Mouse (Mus musculus): ENCODE results near the gene Tor4a. TPM values are rescaled to one million over a fixed set of nuclear protein-coding genes. Genes with fewer than 3 reads are reported as not detected.
A peak's percentile ranks its signal among the peaks of the same experiment; 100 is the strongest.

Tor4a gene
- polyA plus RNA-seq, 1 experiment from 2014 or later: 1.6 TPM

DNA sequence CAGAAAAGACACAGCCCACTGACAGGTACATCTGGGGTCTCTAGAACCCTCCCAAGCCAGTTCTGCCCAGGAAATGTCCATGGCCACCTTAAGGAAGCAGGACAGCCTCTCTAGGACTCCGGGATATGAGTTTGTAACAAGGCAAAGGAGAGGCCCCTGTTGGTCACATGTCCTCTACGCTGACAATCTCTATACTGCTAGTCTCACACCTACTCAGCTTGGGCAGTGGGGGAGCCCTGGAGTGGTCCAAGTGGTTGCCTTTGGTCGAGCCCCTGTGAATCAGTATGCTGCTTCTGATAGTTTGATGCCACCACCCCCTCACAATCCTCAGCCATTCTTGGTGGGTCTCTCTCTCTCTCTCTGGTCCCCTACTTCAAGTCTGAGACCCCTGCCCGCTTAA lies 29.2 kb downstream of the Tor4a start:
- peak overlapping the region; percentile 59 for H3K9ac ChIP-seq (replicated peaks)
- H3K9me3 ChIP-seq: no peaks in the 10 kb centered on the region
- no peaks in the 10 kb centered on the region for H3K36me3 ChIP-seq
- H3K27ac ChIP-seq (replicated peaks): peak overlapping the region; percentile 87
- H3K4me3 ChIP-seq: peak overlapping the region; percentile 45
- H3K4me2 ChIP-seq (replicated peaks): peak overlapping the region; percentile 74
- ATAC-seq (ENCODE audit: low FRiP score, low read depth): no peak; the same call in 1 of the 2 replicates
- H3K27me3 ChIP-seq: peaks cover 8% of the 10 kb centered on the region
- WGBS: 13% methylated on average over 4 of the region's 4 CpGs
- peaks cover 56% of the 10 kb centered on the region for H3K4me1 ChIP-seq

DNA sequence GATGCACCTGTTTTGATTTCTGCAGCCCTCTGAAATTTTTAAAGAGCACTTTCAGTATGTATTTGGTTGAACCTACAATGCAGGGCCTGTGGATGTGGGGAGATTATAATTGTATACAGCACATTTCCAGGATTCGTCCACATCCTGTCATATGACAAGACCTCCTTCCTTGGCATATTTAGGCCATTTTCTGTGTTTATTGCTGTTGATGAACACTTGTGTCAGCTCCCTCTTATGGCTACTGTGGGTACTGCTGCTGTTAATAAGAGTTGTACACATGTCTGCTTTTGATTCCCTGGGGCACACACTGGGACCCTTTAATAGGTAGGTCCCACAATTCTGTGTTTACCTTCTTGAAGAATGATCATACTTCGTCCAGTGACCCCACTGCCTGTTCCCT lies 39.0 kb downstream of the Tor4a start:
- H3K9ac ChIP-seq (replicated peaks): no peak overlapping the region
- H3K27me3 ChIP-seq: 0 out of 2 replicates have a peak, but pooled peaks cover 8% of the 10 kb centered on the region
- no peak overlapping the region for H3K27ac ChIP-seq (replicated peaks)
- WGBS: 52% methylated on average over 2 of the region's 2 CpGs
- ATAC-seq (ENCODE audit: low FRiP score, low read depth): no peak
- no peaks in the 10 kb centered on the region for H3K9me3 ChIP-seq
- H3K36me3 ChIP-seq: no peaks in the 10 kb centered on the region
- no peaks in the 10 kb centered on the region for H3K4me1 ChIP-seq
- H3K4me2 ChIP-seq (replicated peaks): no peak overlapping the region
- H3K4me3 ChIP-seq: no peak overlapping the region

GRCm38 (mm10) chr2:25156990-25157389 lies 39.7 kb downstream of the Tor4a start:
- WGBS: 43% methylated on average over 2 of the region's 2 CpGs

GRCm38 (mm10) chr2:25156177-25156576 lies 40.5 kb downstream of the Tor4a start:
- ATAC-seq (ENCODE audit: low FRiP score, low read depth): no peak
- Histone ChIP-seq H3K4me2 (replicated peaks) (no peak overlapping the region), H3K36me3 (no peaks in the 10 kb centered on the region), H3K9me3 (no peaks in the 10 kb centered on the region), H3K27ac (replicated peaks) (no peak overlapping the region), H3K9ac (replicated peaks) (no peak overlapping the region), H3K4me3 (no peak overlapping the region), H3K27me3 (no peaks in the 10 kb centered on the region), H3K4me1 (no peaks in the 10 kb centered on the region)
- 84% methylated on average over 3 of the region's 3 CpGs for WGBS

More at GRCm38 (mm10) chr2:25156990-25157389, 39.7 kb downstream of the Tor4a start:
- Histone ChIP-seq H3K36me3 (no peaks in the 10 kb centered on the region), H3K9ac (replicated peaks) (no peak overlapping the region), H3K27ac (replicated peaks) (no peak overlapping the region), H3K27me3 (0 out of 2 replicates have a peak, but pooled peaks cover 1% of the 10 kb centered on the region), H3K4me1 (no peaks in the 10 kb centered on the region), H3K4me3 (no peak overlapping the region), H3K9me3 (no peaks in the 10 kb centered on the region), H3K4me2 (replicated peaks) (no peak overlapping the region)
- ATAC-seq (ENCODE audit: low FRiP score, low read depth): no peak

DNA sequence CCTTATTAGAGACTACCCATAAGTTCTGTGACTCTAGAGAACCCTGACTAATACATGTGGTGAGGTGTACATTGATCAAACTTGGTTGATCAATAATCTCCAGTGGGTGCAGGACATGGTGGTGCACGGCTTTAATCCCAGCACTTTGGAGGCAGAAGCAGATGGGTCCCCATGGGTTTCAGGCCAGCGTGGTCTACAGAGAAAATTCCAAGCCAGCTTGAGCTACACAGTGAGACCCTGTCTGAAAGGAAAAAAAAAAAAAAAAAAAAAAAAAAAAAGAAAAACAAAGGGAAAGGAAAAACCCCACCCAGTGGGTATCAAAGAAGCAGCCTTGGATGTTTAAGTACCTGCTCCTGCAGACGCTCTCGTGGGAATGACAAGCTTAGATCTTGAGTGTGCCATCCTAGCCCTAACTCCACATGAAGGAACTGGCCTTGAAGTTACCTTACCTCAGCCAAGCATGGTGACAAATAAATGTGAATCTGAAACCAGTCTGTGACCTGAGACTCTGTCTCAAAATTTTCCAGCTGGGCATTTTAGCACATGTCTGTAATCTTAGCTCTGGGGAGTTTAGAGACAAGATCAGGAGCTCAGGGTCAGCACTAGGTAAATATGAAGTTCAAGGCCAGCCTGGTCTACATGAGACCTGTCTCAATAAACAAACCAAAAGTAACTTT lies 45.3 kb downstream of the Tor4a start:
- H3K9ac ChIP-seq (replicated peaks): no peak overlapping the region
- H3K27ac ChIP-seq (replicated peaks): no peak overlapping the region
- H3K36me3 ChIP-seq: no peaks in the 10 kb centered on the region
- no peak overlapping the region for H3K4me3 ChIP-seq
- 73% methylated on average over 4 of the region's 4 CpGs for WGBS
- no peaks in the 10 kb centered on the region for H3K9me3 ChIP-seq
- no peak overlapping the region for H3K4me2 ChIP-seq (replicated peaks)
- H3K27me3 ChIP-seq: 0 out of 2 replicates have a peak, but pooled peaks cover 5% of the 10 kb centered on the region
- H3K4me1 ChIP-seq: no peaks in the 10 kb centered on the region
- no peak for ATAC-seq (ENCODE audit: low FRiP score, low read depth)

- H3K9ac ChIP-seq (replicated peaks): no peak overlapping the region
- 0 out of 2 replicates have a peak, but pooled peaks cover 5% of the 10 kb centered on the region for H3K27me3 ChIP-seq
- ATAC-seq (ENCODE audit: low FRiP score, low read depth): no peak
- no peaks in the 10 kb centered on the region for H3K4me1 ChIP-seq
- no peaks in the 10 kb centered on the region for H3K36me3 ChIP-seq
- no peaks in the 10 kb centered on the region for H3K9me3 ChIP-seq
- H3K27ac ChIP-seq (replicated peaks): no peak overlapping the region
- H3K4me3 ChIP-seq: no peak overlapping the region
- WGBS: 70% methylated on average over 2 of the region's 2 CpGs
- H3K4me2 ChIP-seq (replicated peaks): no peak overlapping the region
Observed at GRCm38 (mm10) chr2:25149643-25150042, 47.0 kb downstream of the Tor4a start.

- Histone ChIP-seq H3K4me2 (replicated peaks) (no peak overlapping the region), H3K27me3 (0 out of 2 replicates have a peak, but pooled peaks cover 5% of the 10 kb centered on the region), H3K9ac (replicated peaks) (no peak overlapping the region), H3K9me3 (no peaks in the 10 kb centered on the region), H3K36me3 (no peaks in the 10 kb centered on the region), H3K4me1 (no peaks in the 10 kb centered on the region), H3K27ac (replicated peaks) (no peak overlapping the region), H3K4me3 (no peak overlapping the region)
- ATAC-seq (ENCODE audit: low FRiP score, low read depth): no peak
- WGBS: 80% methylated on average over 5 of the region's 5 CpGs
Observed at GRCm38 (mm10) chr2:25147892-25148291, 48.8 kb downstream of the Tor4a start.

- Histone ChIP-seq H3K36me3 (no peaks in the 10 kb centered on the region), H3K9me3 (no peaks in the 10 kb centered on the region), H3K4me1 (no peaks in the 10 kb centered on the region), H3K9ac (replicated peaks) (no peak overlapping the region), H3K4me2 (replicated peaks) (no peak overlapping the region), H3K27ac (replicated peaks) (no peak overlapping the region), H3K4me3 (no peak overlapping the region), H3K27me3 (0 out of 2 replicates have a peak, but pooled peaks cover 5% of the 10 kb centered on the region)
- 86% methylated on average over 5 of the region's 5 CpGs for WGBS
- ATAC-seq (ENCODE audit: low FRiP score, low read depth): no peak
Observed at GRCm38 (mm10) chr2:25147398-25147797, 49.3 kb downstream of the Tor4a start.

DNA sequence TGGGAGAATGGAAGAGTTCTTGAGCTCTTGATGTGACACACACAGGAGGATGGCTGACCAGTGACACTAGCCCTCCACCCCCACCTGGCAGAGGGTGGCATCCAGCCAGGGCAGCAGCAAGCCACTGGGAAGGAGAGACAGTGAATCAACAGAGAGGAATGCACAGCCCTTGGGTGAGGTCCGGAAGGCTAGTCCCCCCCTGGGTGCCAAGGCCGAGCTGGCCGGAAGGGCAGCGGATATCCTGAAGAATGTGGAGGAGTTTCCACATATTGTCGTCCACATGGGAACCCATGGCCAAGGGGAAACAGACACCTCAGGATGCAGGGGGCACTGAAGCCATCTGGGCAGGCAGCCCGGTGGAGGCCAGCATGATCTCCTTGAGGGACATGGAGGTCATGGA lies 51.3 kb downstream of the Tor4a start:
- Histone ChIP-seq H3K36me3 (no peaks in the 10 kb centered on the region), H3K4me2 (replicated peaks) (no peak overlapping the region), H3K27me3 (0 out of 2 replicates have a peak, but pooled peaks cover 5% of the 10 kb centered on the region), H3K4me3 (no peak overlapping the region), H3K4me1 (no peaks in the 10 kb centered on the region), H3K27ac (replicated peaks) (no peak overlapping the region), H3K9me3 (peaks cover 4% of the 10 kb centered on the region; the same call in 1 of the 2 replicates), H3K9ac (replicated peaks) (no peak overlapping the region)
- 82% methylated on average over 6 of the region's 6 CpGs for WGBS
- no peak for ATAC-seq (ENCODE audit: low FRiP score, low read depth)

Other genes starting within 250 kb of the Tor4a start
- gene Zmynd19, start 247.1 kb downstream of the Tor4a start, polyA plus RNA-seq (2016; fragmentation: Nextera tagmentation; extraction: Ambion mirVana): 19.8 and 24.7 TPM in 2 replicates
- 29.4 and 35.7 TPM in 2 replicates for gene Dph7, start 234.5 kb downstream of the Tor4a start, polyA plus RNA-seq (2016; fragmentation: Nextera tagmentation; extraction: Ambion mirVana)
- gene Mrpl41, start 221.8 kb downstream of the Tor4a start, polyA plus RNA-seq (2016; fragmentation: Nextera tagmentation; extraction: Ambion mirVana): 140 TPM in 2 replicates
- 3.6 and 5.5 TPM in 2 replicates for gene Pnpla7, start 220.9 kb downstream of the Tor4a start, polyA plus RNA-seq (2016; fragmentation: Nextera tagmentation; extraction: Ambion mirVana)
- gene Nsmf, start 142.5 kb downstream of the Tor4a start, polyA plus RNA-seq (2016; fragmentation: Nextera tagmentation; extraction: Ambion mirVana): 102 and 104 TPM in 2 replicates
- not detected in 2 replicates for gene Entpd8, start 116.6 kb downstream of the Tor4a start, polyA plus RNA-seq (2016; fragmentation: Nextera tagmentation; extraction: Ambion mirVana)
- not detected in 2 replicates for gene Noxa1, start 101.7 kb downstream of the Tor4a start, polyA plus RNA-seq (2016; fragmentation: Nextera tagmentation; extraction: Ambion mirVana)
- gene Nrarp, start 16.1 kb downstream of the Tor4a start, polyA plus RNA-seq (2016; fragmentation: Nextera tagmentation; extraction: Ambion mirVana): 91.2 and 92.1 TPM in 2 replicates
- 118 and 123 TPM in 2 replicates for gene Nelfb, start 14.6 kb upstream of the Tor4a start, polyA plus RNA-seq (2016; fragmentation: Nextera tagmentation; extraction: Ambion mirVana)
- gene Stpg3, start 17.8 kb upstream of the Tor4a start, polyA plus RNA-seq (2016; fragmentation: Nextera tagmentation; extraction: Ambion mirVana): not detected in 2 replicates
- 0.21 and 1.6 TPM in 2 replicates for gene Fam166a, start 21.9 kb upstream of the Tor4a start, polyA plus RNA-seq (2016; fragmentation: Nextera tagmentation; extraction: Ambion mirVana)
- gene Tubb4b, start 27.8 kb upstream of the Tor4a start, polyA plus RNA-seq (2016; fragmentation: Nextera tagmentation; extraction: Ambion mirVana): 460 and 476 TPM in 2 replicates
- not detected in 2 replicates for gene Slc34a3, start 37.5 kb upstream of the Tor4a start, polyA plus RNA-seq (2016; fragmentation: Nextera tagmentation; extraction: Ambion mirVana)
- gene Rnf224, start 39.9 kb upstream of the Tor4a start, polyA plus RNA-seq (2016; fragmentation: Nextera tagmentation; extraction: Ambion mirVana): not detected in 2 replicates
- gene Rnf208, start 45.4 kb upstream of the Tor4a start, polyA plus RNA-seq (2016; fragmentation: Nextera tagmentation; extraction: Ambion mirVana): 31.9 and 35.3 TPM in 2 replicates
- not detected in 2 replicates for gene Cysrt1, start 45.6 kb upstream of the Tor4a start, polyA plus RNA-seq (2016; fragmentation: Nextera tagmentation; extraction: Ambion mirVana)
- 5.1 and 5.2 TPM in 2 replicates for gene AL732309.1, start 50.0 kb upstream of the Tor4a start, polyA plus RNA-seq (2016; fragmentation: Nextera tagmentation; extraction: Ambion mirVana)
- 20.6 and 23.6 TPM in 2 replicates for gene Tmem203, start 58.6 kb upstream of the Tor4a start, polyA plus RNA-seq (2016; fragmentation: Nextera tagmentation; extraction: Ambion mirVana)
- 10.1 and 10.2 TPM in 2 replicates for gene Tprn, start 65.7 kb upstream of the Tor4a start, polyA plus RNA-seq (2016; fragmentation: Nextera tagmentation; extraction: Ambion mirVana)
- gene Ssna1, start 75.6 kb upstream of the Tor4a start, polyA plus RNA-seq (2016; fragmentation: Nextera tagmentation; extraction: Ambion mirVana): 210 and 216 TPM in 2 replicates
- 143 and 144 TPM in 2 replicates for gene Anapc2, start 75.6 kb upstream of the Tor4a start, polyA plus RNA-seq (2016; fragmentation: Nextera tagmentation; extraction: Ambion mirVana)
- not detected in 2 replicates for gene Tmem210, start 91.3 kb upstream of the Tor4a start, polyA plus RNA-seq (2016; fragmentation: Nextera tagmentation; extraction: Ambion mirVana)
- gene Lrrc26, start 93.0 kb upstream of the Tor4a start, polyA plus RNA-seq (2016; fragmentation: Nextera tagmentation; extraction: Ambion mirVana): not detected in 2 replicates
- gene Grin1, start 122.3 kb upstream of the Tor4a start, polyA plus RNA-seq (2016; fragmentation: Nextera tagmentation; extraction: Ambion mirVana): 6.1 and 8.2 TPM in 2 replicates
- gene Man1b1, start 135.5 kb upstream of the Tor4a start, polyA plus RNA-seq (2016; fragmentation: Nextera tagmentation; extraction: Ambion mirVana): 72.2 and 72.9 TPM in 2 replicates
- 19.5 and 20.5 TPM in 2 replicates for gene Dpp7, start 159.5 kb upstream of the Tor4a start, polyA plus RNA-seq (2016; fragmentation: Nextera tagmentation; extraction: Ambion mirVana)
- 2.9 and 7.4 TPM in 2 replicates for gene Uap1l1, start 168.8 kb upstream of the Tor4a start, polyA plus RNA-seq (2016; fragmentation: Nextera tagmentation; extraction: Ambion mirVana)
- 52.1 and 52.3 TPM in 2 replicates for gene Sapcd2, start 175.4 kb upstream of the Tor4a start, polyA plus RNA-seq (2016; fragmentation: Nextera tagmentation; extraction: Ambion mirVana)
- gene Entpd2, start 199.0 kb upstream of the Tor4a start, polyA plus RNA-seq (2016; fragmentation: Nextera tagmentation; extraction: Ambion mirVana): 0.20 TPM in 2 replicates
- 216 and 221 TPM in 2 replicates for gene Npdc1, start 202.5 kb upstream of the Tor4a start, polyA plus RNA-seq (2016; fragmentation: Nextera tagmentation; extraction: Ambion mirVana)
- 0.09 TPM in 1 of 2 replicates, not detected in the other for gene Fut7, start 226.4 kb upstream of the Tor4a start, polyA plus RNA-seq (2016; fragmentation: Nextera tagmentation; extraction: Ambion mirVana)
- gene Abca2, start 231.8 kb upstream of the Tor4a start, polyA plus RNA-seq (2016; fragmentation: Nextera tagmentation; extraction: Ambion mirVana): 9.4 and 10.3 TPM in 2 replicates

Data from midbrain, embryonic 12.5 days (tissue).